Mouse (Mus musculus) layer of hippocampus, postnatal 14 days (tissue): ENCODE measurements around the gene Smim24. TPM values are rescaled to one million over a fixed set of nuclear protein-coding genes. Genes with fewer than 3 reads are reported as not detected.

Source experiments
- DNase-seq, 2 experiments: peaks; one replicate each; pipeline ENCODE4 v3.0.0; 2021 to 2022; ENCODE audit warnings: low spot score in 2 of 2, mixed read lengths in 1 of 2
- microRNA-seq, 2 experiments: library from miRNA; unstranded; fragments of <30 nt; microRNA quantifications; one replicate each; pipeline ENCODE4 v1.2.0; 2021
- total RNA-seq, 2 experiments: library from RNA; stranded (reverse); gene quantifications; 2 replicates each; pipeline ENCODE4 v1.2.3; 2021

Gene Smim24
- total RNA-seq, 2 experiments from 2014 or later = 1.1 to 1.5 TPM

GRCm38 (mm10) chr10:81432169-81432867 is 39.5 kb downstream of the Smim24 start:
- no peak for DNase-seq

- DNase-seq = peak; percentile 88 to 98
Observed at GRCm38 (mm10) chr10:81432868-81433262, 40.0 kb downstream of the Smim24 start.

GRCm38 (mm10) chr10:81433541-81434289 is 40.9 kb downstream of the Smim24 start:
- peak in 1 of 2 experiments; percentile 24 for DNase-seq

GRCm38 (mm10) chr10:81434361-81435263 is 41.8 kb downstream of the Smim24 start:
- DNase-seq = peak in 1 of 2 experiments; percentile 13

GRCm38 (mm10) chr10:81435436-81435835 is 42.6 kb downstream of the Smim24 start:
- peak; percentile 83 to 93 for DNase-seq

- no peak for DNase-seq
Observed at GRCm38 (mm10) chr10:81441019-81441418, 48.2 kb downstream of the Smim24 start.

Small RNA genes lying within 50 kb of the gene (microRNA-seq; reads per million reads assigned to microRNA genes)
- gene Mir1191b = 0 to 0.23 reads per million in 2 experiments
- gene Mir6913 = 0 to 1.7 reads per million in 2 experiments

Other genes with a start within 250 kb of the Smim24 start
- 10 to 100 TPM; 25.9 to 28.1 TPM for gene Pias4, start 225.1 kb upstream of the Smim24 start, total RNA-seq
- 1,000 to 10,000 TPM; 1,016 to 1,032 TPM for gene Eef2, start 216.4 kb upstream of the Smim24 start, total RNA-seq
- 10 to 100 TPM; 59.7 to 60.4 TPM for gene Dapk3, start 210.0 kb upstream of the Smim24 start, total RNA-seq
- gene 4930442H23Rik, start 209.2 kb upstream of the Smim24 start, total RNA-seq = not detected
- gene Nmrk2, start 191.0 kb upstream of the Smim24 start, total RNA-seq = under 1 TPM in 1 of 2 experiments, not detected in 1; 0.26 TPM
- gene Atcay, start 162.2 kb upstream of the Smim24 start, total RNA-seq = 100 to 1,000 TPM; 149 to 157 TPM
- 10 to 100 TPM; 58.8 to 63.0 TPM for gene Zfr2, start 159.9 kb upstream of the Smim24 start, total RNA-seq
- 100 to 1,000 TPM; 246 to 268 TPM for gene Matk, start 140.1 kb upstream of the Smim24 start, total RNA-seq
- 10 to 100 TPM; 36.5 to 50.4 TPM for gene Mrpl54, start 126.1 kb upstream of the Smim24 start, total RNA-seq
- gene Apba3, start 126.1 kb upstream of the Smim24 start, total RNA-seq = 10 to 100 TPM; 39.9 to 41.8 TPM
- 1 to 10 TPM; 1.6 to 2.5 TPM for gene Tjp3, start 101.5 kb upstream of the Smim24 start, total RNA-seq
- 100 to 1,000 TPM; 330 to 352 TPM for gene Pip5k1c, start 100.1 kb upstream of the Smim24 start, total RNA-seq
- 10 to 100 TPM; 22.4 to 25.8 TPM for gene Cactin, start 71.9 kb upstream of the Smim24 start, total RNA-seq
- gene Tbxa2r, start 64.3 kb upstream of the Smim24 start, total RNA-seq = 1 to 10 TPM; 1.8 to 2.2 TPM
- 1 to 10 TPM; 1.4 to 1.5 TPM for gene Gipc3, start 49.8 kb upstream of the Smim24 start, total RNA-seq
- gene Hmg20b, start 42.6 kb upstream of the Smim24 start, total RNA-seq = 10 to 100 TPM; 24.0 to 40.0 TPM
- gene Mfsd12, start 35.6 kb upstream of the Smim24 start, total RNA-seq = 10 to 100 TPM; 40.8 to 45.8 TPM
- gene 4930404N11Rik, start 27.2 kb upstream of the Smim24 start, total RNA-seq = 1 to 10 TPM in 1 of 2 experiments, under 1 TPM in 1; 0.92 to 1.0 TPM
- gene Fzr1, start 14.5 kb upstream of the Smim24 start, total RNA-seq = 10 to 100 TPM; 68.6 to 73.2 TPM
- 10 to 100 TPM; 73.7 to 74.3 TPM for gene Dohh, start 8.6 kb upstream of the Smim24 start, total RNA-seq
- 1 to 10 TPM; 3.1 to 4.5 TPM for gene Gm48551, start 8.6 kb upstream of the Smim24 start, total RNA-seq
- 1 to 10 TPM; 2.8 to 5.4 TPM for gene Gm48552, start 4.0 kb upstream of the Smim24 start, total RNA-seq
- gene Nfic, start 62.6 kb downstream of the Smim24 start, total RNA-seq = 10 to 100 TPM; 66.7 to 70.9 TPM
- gene Celf5, start 89.7 kb downstream of the Smim24 start, total RNA-seq = 100 to 1,000 TPM; 266 to 272 TPM
- gene Ncln, start 103.3 kb downstream of the Smim24 start, total RNA-seq = 10 to 100 TPM; 79.7 to 95.2 TPM
- gene S1pr4, start 107.1 kb downstream of the Smim24 start, total RNA-seq = under 1 TPM; 0.39 to 0.57 TPM
- 1 to 10 TPM; 2.4 to 4.2 TPM for gene Gna15, start 131.2 kb downstream of the Smim24 start, total RNA-seq
- 100 to 1,000 TPM; 120 to 121 TPM for gene Gna11, start 152.1 kb downstream of the Smim24 start, total RNA-seq
- 100 to 1,000 TPM; 639 to 673 TPM for gene Aes, start 166.4 kb downstream of the Smim24 start, total RNA-seq
- gene Tle2, start 181.5 kb downstream of the Smim24 start, total RNA-seq = 10 to 100 TPM; 23.3 to 25.9 TPM
- 1 to 10 TPM; 2.0 to 3.5 TPM for gene Tle6, start 208.0 kb downstream of the Smim24 start, total RNA-seq
- 1 to 10 TPM; 2.6 to 2.8 TPM for gene BC025920, start 213.2 kb downstream of the Smim24 start, total RNA-seq
- 10 to 100 TPM; 27.8 to 30.3 TPM for gene Sirt6, start 234.7 kb downstream of the Smim24 start, total RNA-seq
- gene Ankrd24, start 235.5 kb downstream of the Smim24 start, total RNA-seq = 10 to 100 TPM; 32.5 to 36.3 TPM